In genomic region chr17:35994879-35995240, GRCm38 (mm10) we compare ENCODE assay signal across 7 mouse cellular contexts. TPM values are rescaled to one million over a fixed set of nuclear protein-coding genes. Genes with fewer than 3 reads are reported as not detected.
A peak's percentile ranks its signal among the peaks of the same experiment; 100 is the strongest.
DNase-seq lines count a peak whose midpoint lies in the region; ATAC-seq and TF ChIP-seq lines count a peak whose summit lies in the region.

No protein-coding gene starts in this region.

- no peaks in the 10 kb centered on the region for H3K9me3 ChIP-seq in embryonic facial prominence, embryonic 13.5 days
- no peaks in the 10 kb centered on the region for H3K9me3 ChIP-seq in limb, embryonic 14.5 days (ENCODE audit: control insufficient read depth, low read length)

- H3K27ac ChIP-seq in spleen, adult 2 months (ENCODE audit: insufficient read depth, low read length) = peak overlapping the region; percentile 36; the same call in 1 of the 2 replicates
- H3K27ac ChIP-seq in embryonic facial prominence, embryonic 13.5 days = 0 out of 2 replicates have a peak overlapping the region, but pooled peaks have one; percentile 35
- no peak overlapping the region for H3K27ac ChIP-seq in limb, embryonic 14.5 days (replicated peaks; ENCODE audit: low read depth, low read length)
- H3K27ac ChIP-seq in small intestine, adult 2 months (ENCODE audit: insufficient read depth, low read depth, low read length) = peak overlapping the region; percentile 48; the same call in 1 of the 2 replicates

- H3K4me2 ChIP-seq in embryonic facial prominence, embryonic 13.5 days = peak overlapping the region; percentile 79
- H3K4me2 ChIP-seq in limb, embryonic 14.5 days (replicated peaks; ENCODE audit: low read depth, low read length, severe bottlenecking) = peak overlapping the region; percentile 77

- H3K4me1 ChIP-seq in spleen, adult 2 months (ENCODE audit: control insufficient read depth, insufficient read depth, insufficient read length) = peaks cover 7% of the 10 kb centered on the region; the same call in 1 of the 2 replicates
- peaks cover 19% of the 10 kb centered on the region for H3K4me1 ChIP-seq in embryonic facial prominence, embryonic 13.5 days
- H3K4me1 ChIP-seq in limb, embryonic 14.5 days (ENCODE audit: control insufficient read depth, insufficient read depth, low read length) = peaks cover 2% of the 10 kb centered on the region; the same call in 1 of the 2 replicates
- peaks cover 5% of the 10 kb centered on the region for H3K4me1 ChIP-seq in small intestine, adult 2 months (ENCODE audit: control insufficient read depth, insufficient read depth, insufficient read length, low read length)

- no peaks in the 10 kb centered on the region for H3K27me3 ChIP-seq in spleen, adult 2 months (ENCODE audit: control insufficient read depth, insufficient read depth, low read length)
- H3K27me3 ChIP-seq in embryonic facial prominence, embryonic 13.5 days = no peaks in the 10 kb centered on the region
- no peaks in the 10 kb centered on the region for H3K27me3 ChIP-seq in limb, embryonic 14.5 days (ENCODE audit: control insufficient read depth, insufficient read depth, low read length)
- no peaks in the 10 kb centered on the region for H3K27me3 ChIP-seq in small intestine, adult 2 months (ENCODE audit: control insufficient read depth, insufficient read depth, low read length)

- no peak for TF ChIP-seq POLR2A in spleen, adult 2 months (IDR thresholded peaks at IDR 0.05; ENCODE audit: low read depth, low read length)
- TF ChIP-seq POLR2A in limb, embryonic 14.5 days (IDR thresholded peaks at IDR 0.05; ENCODE audit: borderline replicate concordance, extremely low read depth, insufficient read depth, insufficient read length) = no peak
- TF ChIP-seq POLR2A in small intestine, adult 2 months (IDR thresholded peaks at IDR 0.05; ENCODE audit: low read depth, low read length) = no peak

- 1% methylated on average over 14 of the region's 14 CpGs for WGBS in spleen, adult 2 months
- WGBS in embryonic facial prominence, embryonic 13.5 days = 3% methylated on average over 14 of the region's 14 CpGs
- under 1% methylated on average over 14 of the region's 14 CpGs for WGBS in limb, embryonic 14.5 days
- WGBS in small intestine, adult 2 months = under 1% methylated on average over 14 of the region's 14 CpGs

- ATAC-seq in embryonic facial prominence, embryonic 13.5 days (ENCODE audit: insufficient number of reproducible peaks, insufficient read depth, low FRiP score, low TSS enrichment, low read depth) = no peak
- no peak for ATAC-seq in limb, embryonic 14.5 days (ENCODE audit: low FRiP score, low read depth)

- peak overlapping the region; percentile 73 for H3K9ac ChIP-seq in embryonic facial prominence, embryonic 13.5 days
- peak overlapping the region; percentile 56 for H3K9ac ChIP-seq in limb, embryonic 14.5 days (ENCODE audit: low read depth, low read length, severe bottlenecking)

- DNase-seq in spleen, adult 2 months (ENCODE audit: low read depth in 1 of 2, low spot score in 2 of 2) = no peak
- DNase-seq in spleen, adult 12 weeks (ENCODE audit: low spot score) = no peak
- no peak for DNase-seq in limb, embryonic 14.5 days (ENCODE audit: low spot score)
- DNase-seq in layer of hippocampus, postnatal 14 days (ENCODE audit: low spot score in 2 of 2) = no peak
- DNase-seq in right cerebral cortex, postnatal 14 days = no peak

- H3K4me3 ChIP-seq in spleen, adult 2 months (ENCODE audit: extremely low read depth, insufficient read depth, insufficient read length) = peak overlapping the region; percentile 65
- H3K4me3 ChIP-seq in embryonic facial prominence, embryonic 13.5 days = peak overlapping the region; percentile 62
- peak overlapping the region; percentile 58 for H3K4me3 ChIP-seq in limb, embryonic 14.5 days (replicated peaks; ENCODE audit: low read length)
- peak overlapping the region; percentile 56 for H3K4me3 ChIP-seq in small intestine, adult 2 months (ENCODE audit: low read depth, low read length)

- H3K36me3 ChIP-seq in spleen, adult 2 months (ENCODE audit: control insufficient read depth, insufficient read depth, low read length) = no peaks in the 10 kb centered on the region
- H3K36me3 ChIP-seq in embryonic facial prominence, embryonic 13.5 days = peaks cover under 1% of the 10 kb centered on the region
- H3K36me3 ChIP-seq in limb, embryonic 14.5 days (ENCODE audit: control insufficient read depth, insufficient read depth, low read length) = peaks cover under 1% of the 10 kb centered on the region; the same call in 1 of the 2 replicates
- H3K36me3 ChIP-seq in small intestine, adult 2 months (ENCODE audit: control insufficient read depth, insufficient read depth, low read length) = no peaks in the 10 kb centered on the region

- TF ChIP-seq CTCF in spleen, adult 2 months (IDR thresholded peaks at IDR 0.05; ENCODE audit: extremely low read depth, insufficient read depth, insufficient read length, insufficient replicate concordance) = no peak
- TF ChIP-seq CTCF in small intestine, adult 2 months (IDR thresholded peaks at IDR 0.05; ENCODE audit: extremely low read depth, insufficient read length, insufficient replicate concordance, low read depth, low read length) = no peak

RNA-seq across cellular contexts. Expression of gene Prr3, which starts 14.8 kb away (rescaled TPM):
- 19.3 and 24.3 TPM in 2 replicates for polyA plus RNA-seq in spleen, adult 2 months (2012; rRNA removed)
- polyA plus RNA-seq in embryonic facial prominence, embryonic 13.5 days (2015; fragmentation: Nextera tagmentation; extraction: Ambion mirVana) = 44.4 and 56.9 TPM in 2 replicates
- polyA plus RNA-seq in limb, embryonic 14.5 days (2012; rRNA removed) = 57.8 and 62.8 TPM in 2 replicates
- 33.3 and 34.7 TPM in 2 replicates for polyA plus RNA-seq in limb, embryonic 14.5 days (2014; fragmentation: Nextera tagmentation; extraction: Ambion mirVana)
- 5.5 and 7.8 TPM in 2 replicates for polyA plus RNA-seq in small intestine, adult 2 months (2012; rRNA removed)
- 10 to 100 TPM; 59.7 to 63.8 TPM for total RNA-seq in layer of hippocampus, postnatal 14 days (2021)

RNA-seq across cellular contexts. Expression of gene Gnl1, which starts 15.2 kb away (rescaled TPM):
- polyA plus RNA-seq in spleen, adult 2 months (2012; rRNA removed) = 28.9 and 33.9 TPM in 2 replicates
- polyA plus RNA-seq in embryonic facial prominence, embryonic 13.5 days (2015; fragmentation: Nextera tagmentation; extraction: Ambion mirVana) = 56.3 and 64.8 TPM in 2 replicates
- polyA plus RNA-seq in limb, embryonic 14.5 days (2012; rRNA removed) = 37.7 and 41.8 TPM in 2 replicates
- polyA plus RNA-seq in limb, embryonic 14.5 days (2014; fragmentation: Nextera tagmentation; extraction: Ambion mirVana) = 43.4 and 49.5 TPM in 2 replicates
- polyA plus RNA-seq in small intestine, adult 2 months (2012; rRNA removed) = 13.1 and 24.7 TPM in 2 replicates
- 100 to 1,000 TPM; 133 to 136 TPM for total RNA-seq in layer of hippocampus, postnatal 14 days (2021)

RNA-seq across cellular contexts. Expression of gene Abcf1, which starts 25.3 kb away (rescaled TPM):
- polyA plus RNA-seq in spleen, adult 2 months (2012; rRNA removed) = 65.1 and 79.6 TPM in 2 replicates
- polyA plus RNA-seq in embryonic facial prominence, embryonic 13.5 days (2015; fragmentation: Nextera tagmentation; extraction: Ambion mirVana) = 109 and 110 TPM in 2 replicates
- polyA plus RNA-seq in limb, embryonic 14.5 days (2012; rRNA removed) = 73.4 and 83.1 TPM in 2 replicates
- 77.2 and 84.6 TPM in 2 replicates for polyA plus RNA-seq in limb, embryonic 14.5 days (2014; fragmentation: Nextera tagmentation; extraction: Ambion mirVana)
- polyA plus RNA-seq in small intestine, adult 2 months (2012; rRNA removed) = 52.7 and 84.9 TPM in 2 replicates
- total RNA-seq in layer of hippocampus, postnatal 14 days (2021) = 10 to 100 TPM; 76.7 to 84.5 TPM

RNA-seq across cellular contexts. Expression of gene H2-T24, which starts 25.5 kb away (rescaled TPM):
- 19.1 and 19.2 TPM in 2 replicates for polyA plus RNA-seq in spleen, adult 2 months (2012; rRNA removed)
- 3.9 and 4.3 TPM in 2 replicates for polyA plus RNA-seq in embryonic facial prominence, embryonic 13.5 days (2015; fragmentation: Nextera tagmentation; extraction: Ambion mirVana)
- polyA plus RNA-seq in limb, embryonic 14.5 days (2012; rRNA removed) = 0.14 and 0.42 TPM in 2 replicates
- polyA plus RNA-seq in limb, embryonic 14.5 days (2014; fragmentation: Nextera tagmentation; extraction: Ambion mirVana) = 1.5 and 3.3 TPM in 2 replicates
- 0.98 and 5.4 TPM in 2 replicates for polyA plus RNA-seq in small intestine, adult 2 months (2012; rRNA removed)
- 1 to 10 TPM; 1.0 to 1.1 TPM for total RNA-seq in layer of hippocampus, postnatal 14 days (2021)

RNA-seq across cellular contexts. Expression of gene H2-T23, which starts 37.8 kb away (rescaled TPM):
- 344 and 382 TPM in 2 replicates for polyA plus RNA-seq in spleen, adult 2 months (2012; rRNA removed)
- 18.8 and 21.6 TPM in 2 replicates for polyA plus RNA-seq in embryonic facial prominence, embryonic 13.5 days (2015; fragmentation: Nextera tagmentation; extraction: Ambion mirVana)
- polyA plus RNA-seq in limb, embryonic 14.5 days (2012; rRNA removed) = 13.5 and 15.0 TPM in 2 replicates
- polyA plus RNA-seq in limb, embryonic 14.5 days (2014; fragmentation: Nextera tagmentation; extraction: Ambion mirVana) = 10.0 and 10.8 TPM in 2 replicates
- polyA plus RNA-seq in small intestine, adult 2 months (2012; rRNA removed) = 268 and 784 TPM in 2 replicates
- 1 to 10 TPM; 3.0 to 3.6 TPM for total RNA-seq in layer of hippocampus, postnatal 14 days (2021)
